Mouse (Mus musculus) heart, embryonic 14.5 days (tissue): ENCODE measurements at regions not wholly inside any gene's neighbourhood (a gene's known extent, or its start where the extent isn't known, plus 50 kb on each side); places are given as distances from the start of the nearest gene placed in this dataset.

Experiments used
- ATAC-seq: fragments of 200-750 bp; cut with Nextera tagmentation; 2 replicates; pipeline ENCODE4 v1.8.0; 2017; ENCODE audit warnings: low read depth, moderate TSS enrichment; ENCODE audit not compliant: insufficient number of reproducible peaks, insufficient read depth, low FRiP score
- H3K27ac ChIP-seq, 2 experiments: fragments of 200-500 bp in 1 of 2; fragments of 300-500 bp in 1 of 2; sonication (generic) in 1 of 2; replicated peaks in 1 of 2; 2 replicates each; pipeline ENCODE4 v1.5.1; 2012 to 2014; ENCODE audit warnings: low read depth in 2 of 2, low read length in 2 of 2, control low read depth in 1 of 2, mild to moderate bottlenecking in 1 of 2, mixed read lengths in 1 of 2; ENCODE audit not compliant: control insufficient read depth in 1 of 2, insufficient read depth in 1 of 2
- H3K27me3 ChIP-seq: fragments of 300-500 bp; sonication (generic); 2 replicates; pipeline ENCODE4 v1.6.1; 2014; ENCODE audit warnings: mild to moderate bottlenecking, low read length, control low read depth; ENCODE audit not compliant: control insufficient read depth, insufficient read depth
- H3K36me3 ChIP-seq: fragments of 300-500 bp; sonication (generic); 2 replicates; pipeline ENCODE4 v1.6.1; 2014; ENCODE audit warnings: mild to moderate bottlenecking, control low read depth, low read length, mixed read lengths; ENCODE audit not compliant: control insufficient read depth, insufficient read depth
- H3K4me1 ChIP-seq, 2 experiments: fragments of 200-500 bp in 1 of 2; fragments of 300-500 bp in 1 of 2; sonication (generic) in 1 of 2; 2 replicates each; pipeline ENCODE4 v1.6.1; 2012 to 2014; ENCODE audit warnings: low read length in 2 of 2, control low read depth in 1 of 2, mixed read lengths in 1 of 2; ENCODE audit not compliant: control insufficient read depth in 2 of 2, insufficient read depth in 2 of 2
- H3K4me2 ChIP-seq: fragments of 300-500 bp; sonication (generic); 2 replicates; pipeline ENCODE4 v1.6.1; 2014; ENCODE audit warnings: mild to moderate bottlenecking, low read length
- H3K4me3 ChIP-seq, 2 experiments: fragments of 200-500 bp in 1 of 2; fragments of 300-500 bp in 1 of 2; sonication (generic) in 1 of 2; 2 replicates each; pipeline ENCODE4 v1.5.1; 2012 to 2014; ENCODE audit warnings: low read length in 2 of 2, mild to moderate bottlenecking in 2 of 2, control low read depth in 1 of 2, low read depth in 1 of 2, moderate library complexity in 1 of 2; ENCODE audit not compliant: control insufficient read depth in 1 of 2, insufficient read depth in 1 of 2
- H3K9ac ChIP-seq: fragments of 300-500 bp; sonication (generic); 2 replicates; pipeline ENCODE4 v1.6.1; 2014; ENCODE audit warnings: mild to moderate bottlenecking, low read length
- H3K9me3 ChIP-seq: fragments of 300-500 bp; sonication (generic); 2 replicates; pipeline ENCODE4 v1.6.1; 2016; ENCODE audit warnings: low read length, control low read depth; ENCODE audit not compliant: control insufficient read depth
- WGBS: fragments of 180-500 bp; shearing (Covaris S2); extraction: QIAGEN DNeasy Blood & Tissue Kit; methylation state at CpG from one replicate; pipeline ENCODE4 v1.1.7; 2014; 5-methylcytosine and 5-hydroxymethylcytosine counted together

GRCm38 (mm10) chr1:57032407-57032806 lies 54.0 kb upstream of the Satb2 start:
- Histone ChIP-seq H3K9ac (no peak overlapping the region), H3K4me3 (no peak overlapping the region), H3K9me3 (no peaks in the 10 kb centered on the region), H3K36me3 (no peaks in the 10 kb centered on the region), H3K27me3 (no peaks in the 10 kb centered on the region), H3K4me1 (no peaks in the 10 kb centered on the region), H3K27ac (no peak overlapping the region), H3K4me2 (no peak overlapping the region)
- 69% methylated on average over 2 of the region's 2 CpGs for WGBS
- no peak for ATAC-seq

- Histone ChIP-seq H3K27ac (no peak overlapping the region), H3K4me1 (no peaks in the 10 kb centered on the region), H3K27me3 (no peaks in the 10 kb centered on the region), H3K36me3 (no peaks in the 10 kb centered on the region), H3K9ac (no peak overlapping the region), H3K4me2 (no peak overlapping the region), H3K9me3 (no peaks in the 10 kb centered on the region), H3K4me3 (no peak overlapping the region)
- ATAC-seq = no peak
- 88% methylated on average over 2 of the region's 2 CpGs for WGBS
Observed at GRCm38 (mm10) chr1:57033244-57033643, 54.8 kb upstream of the Satb2 start.

GRCm38 (mm10) chr1:57034411-57034810 lies 56.0 kb upstream of the Satb2 start:
- Histone ChIP-seq H3K27me3 (no peaks in the 10 kb centered on the region), H3K36me3 (no peaks in the 10 kb centered on the region)
- WGBS = 82% methylated on average over 6 of the region's 6 CpGs

GRCm38 (mm10) chr1:57036382-57036781 lies 57.9 kb upstream of the Satb2 start:
- H3K9ac ChIP-seq = no peak overlapping the region
- no peak overlapping the region for H3K27ac ChIP-seq
- H3K9me3 ChIP-seq = no peaks in the 10 kb centered on the region
- no peaks in the 10 kb centered on the region for H3K36me3 ChIP-seq
- H3K4me1 ChIP-seq = no peaks in the 10 kb centered on the region
- H3K4me3 ChIP-seq = no peak overlapping the region
- ATAC-seq = no peak
- 70% methylated on average over 3 of the region's 3 CpGs for WGBS
- H3K4me2 ChIP-seq = no peak overlapping the region
- no peaks in the 10 kb centered on the region for H3K27me3 ChIP-seq

More at GRCm38 (mm10) chr1:57034411-57034810, 56.0 kb upstream of the Satb2 start:
- Histone ChIP-seq H3K9ac (no peak overlapping the region), H3K4me2 (no peak overlapping the region), H3K4me1 (no peaks in the 10 kb centered on the region), H3K9me3 (no peaks in the 10 kb centered on the region), H3K27ac (no peak overlapping the region), H3K4me3 (no peak overlapping the region)
- ATAC-seq = no peak

- ATAC-seq = no peak
- no peaks in the 10 kb centered on the region for H3K27me3 ChIP-seq
- H3K4me2 ChIP-seq = no peak overlapping the region
- H3K27ac ChIP-seq = no peak overlapping the region
- WGBS = 40% methylated on average over 8 of the region's 8 CpGs
- no peaks in the 10 kb centered on the region for H3K4me1 ChIP-seq
- H3K4me3 ChIP-seq = no peak overlapping the region
- H3K36me3 ChIP-seq = no peaks in the 10 kb centered on the region
- no peak overlapping the region for H3K9ac ChIP-seq
- H3K9me3 ChIP-seq = no peaks in the 10 kb centered on the region
Observed at GRCm38 (mm10) chr1:57040201-57040600, 61.8 kb upstream of the Satb2 start.

GRCm38 (mm10) chr1:57041578-57041977 lies 63.1 kb upstream of the Satb2 start:
- no peaks in the 10 kb centered on the region for H3K9me3 ChIP-seq
- no peak overlapping the region for H3K27ac ChIP-seq
- no peaks in the 10 kb centered on the region for H3K36me3 ChIP-seq
- H3K4me2 ChIP-seq = no peak overlapping the region
- ATAC-seq = no peak
- no peak overlapping the region for H3K9ac ChIP-seq
- H3K27me3 ChIP-seq = no peaks in the 10 kb centered on the region
- no peaks in the 10 kb centered on the region for H3K4me1 ChIP-seq
- H3K4me3 ChIP-seq = no peak overlapping the region

GRCm38 (mm10) chr1:57053836-57054235 lies 75.4 kb upstream of the Satb2 start:
- Histone ChIP-seq H3K4me1 (no peaks in the 10 kb centered on the region), H3K4me3 (no peak overlapping the region), H3K36me3 (no peaks in the 10 kb centered on the region), H3K9ac (no peak overlapping the region), H3K4me2 (no peak overlapping the region), H3K9me3 (no peaks in the 10 kb centered on the region), H3K27me3 (no peaks in the 10 kb centered on the region), H3K27ac (no peak overlapping the region)
- ATAC-seq = no peak
- 83% methylated on average over 4 of the region's 4 CpGs for WGBS

- WGBS = 76% methylated on average over 9 of the region's 9 CpGs
- no peaks in the 10 kb centered on the region for H3K27me3 ChIP-seq
- no peak overlapping the region for H3K9ac ChIP-seq
- no peaks in the 10 kb centered on the region for H3K36me3 ChIP-seq
- no peak for ATAC-seq
- H3K4me2 ChIP-seq = no peak overlapping the region
- no peak overlapping the region for H3K4me3 ChIP-seq
- no peak overlapping the region for H3K27ac ChIP-seq
- H3K4me1 ChIP-seq = no peaks in the 10 kb centered on the region
- H3K9me3 ChIP-seq = no peaks in the 10 kb centered on the region
Observed at GRCm38 (mm10) chr1:57055976-57056375, 77.5 kb upstream of the Satb2 start.
